Mouse (Mus musculus) intestine, embryonic 15.5 days (tissue): ENCODE data around the gene Apbb1ip. TPM values are rescaled to one million over a fixed set of nuclear protein-coding genes. Genes with fewer than 3 reads are reported as not detected.

ENCODE experiments used
- polyA plus RNA-seq: library from polyadenylated mRNA; unstranded; fragments of >200 nt; fragmentation: Nextera tagmentation; extraction: Ambion mirVana; gene quantifications from 2 replicates; pipeline ENCODE4 v1.2.1, GENCODE M21; 2015

The Apbb1ip gene
- polyA plus RNA-seq, 1 experiment from 2014 or later, result 1.9 TPM

Other genes with a start within 250 kb of the Apbb1ip start
- 0.04 and 0.30 TPM in 2 replicates for gene Gad2, start 151.9 kb upstream of the Apbb1ip start, polyA plus RNA-seq
- 35.3 TPM in 2 replicates for gene Pdss1, start 121.4 kb downstream of the Apbb1ip start, polyA plus RNA-seq